ENCODE assay signal across 14 mouse cellular contexts in the genomic region with DNA sequence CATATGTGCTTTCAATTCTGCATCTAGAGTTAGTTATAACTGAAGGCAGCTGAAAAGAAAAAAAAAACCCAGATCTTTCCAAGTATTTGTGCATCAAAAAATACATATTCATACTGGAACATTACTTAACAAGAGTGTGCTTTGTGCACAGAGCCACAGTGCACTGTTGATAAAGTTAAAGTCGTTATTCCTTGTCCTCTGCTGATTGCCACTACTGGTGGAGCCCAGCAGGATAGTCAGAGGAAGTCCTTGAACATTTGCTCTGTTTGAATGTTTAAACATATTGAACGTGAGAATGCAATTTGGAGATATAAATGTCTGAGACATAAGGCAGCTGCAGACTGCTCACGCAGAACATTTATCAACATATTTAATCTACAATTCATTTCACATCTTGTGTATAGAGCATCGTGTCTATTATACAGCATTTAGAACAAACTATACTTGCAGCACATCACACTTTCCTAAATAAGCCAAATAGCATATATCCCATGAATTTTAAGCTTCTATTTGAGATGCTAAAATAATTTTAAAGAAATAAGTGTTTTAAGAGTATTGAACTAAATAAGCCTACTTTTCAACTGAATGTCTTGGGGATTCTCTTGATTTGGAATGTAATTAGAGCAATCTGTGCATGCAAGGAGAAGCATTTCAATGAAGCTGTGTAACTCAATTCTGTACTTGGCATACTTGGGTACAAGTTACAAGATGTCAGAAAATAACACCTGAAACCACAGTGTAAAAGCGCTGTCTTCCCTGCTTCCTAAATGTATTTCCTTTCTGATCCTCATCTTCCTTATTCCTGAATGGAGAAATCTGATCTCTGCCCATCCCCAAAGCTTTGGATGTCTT. TPM values are rescaled to one million over a fixed set of nuclear protein-coding genes. Genes with fewer than 3 reads are reported as not detected.
"Had no signal": no experiment of that assay in that cellular context is flagged by ENCODE, and none has a peak within 500 bp of the region (broad histone marks: within the 10 kb centered on the region; RNA-seq: fewer than 3 reads in every experiment).

No protein-coding gene starts in this region.

- H3K36me3 ChIP-seq: limb, embryonic 15.5 days; liver, embryonic 12.5 days; midbrain, embryonic 12.5 days; neural tube, embryonic 13.5 days had no signal

- H3K4me1 ChIP-seq: limb, embryonic 15.5 days; liver, embryonic 12.5 days; midbrain, embryonic 12.5 days; neural tube, embryonic 13.5 days had no signal

- H3K27me3 ChIP-seq: limb, embryonic 15.5 days; liver, embryonic 12.5 days; midbrain, embryonic 12.5 days; neural tube, embryonic 13.5 days had no signal

- H3K27ac ChIP-seq: left cerebral cortex, adult 2 months; limb, embryonic 15.5 days; liver, embryonic 12.5 days; midbrain, embryonic 12.5 days; neural tube, embryonic 13.5 days had no signal

- DNase-seq: kidney, adult 8-10 months; kidney, postnatal 25 days; retina, postnatal 1 day; right cerebral cortex, postnatal 4 days; spleen, adult 18-20 months; thymus, adult 2 months; thymus, postnatal 25 days had no signal

- H3K9me3 ChIP-seq: limb, embryonic 15.5 days; liver, embryonic 12.5 days; midbrain, embryonic 12.5 days; neural tube, embryonic 13.5 days had no signal

- H3K9ac ChIP-seq: limb, embryonic 15.5 days; liver, embryonic 12.5 days; midbrain, embryonic 12.5 days; neural tube, embryonic 13.5 days had no signal

- H3K4me2 ChIP-seq: limb, embryonic 15.5 days; liver, embryonic 12.5 days; midbrain, embryonic 12.5 days; neural tube, embryonic 13.5 days had no signal

- ATAC-seq: liver, embryonic 12.5 days; midbrain, embryonic 16.5 days had no signal

- H3K4me3 ChIP-seq: left cerebral cortex, adult 2 months; limb, embryonic 15.5 days; liver, embryonic 12.5 days; midbrain, embryonic 12.5 days; neural tube, embryonic 13.5 days had no signal

RNA-seq across cellular contexts. Expression of gene Sema3a, which starts 32.8 kb away (rescaled TPM):
- total RNA-seq: megakaryocyte-erythroid progenitor cell, adult 5-6 weeks had no signal
